Mouse (Mus musculus) myocyte (in vitro differentiated cells): Measurements from ENCODE around the gene Sel1l.

Experiments
- E2F4 ChIP-seq: IDR thresholded peaks from one replicate; pipeline ENCODE4 v1.6.1; 2011; ENCODE audit warnings: mild to moderate bottlenecking, control low read depth, moderate library complexity; ENCODE audit not compliant: insufficient read depth
- MYOD1 ChIP-seq, 3 experiments: IDR thresholded peaks; one replicate each; pipeline ENCODE4 v1.6.1; 2011; ENCODE audit warnings: control low read depth in 2 of 3, low read depth in 2 of 3, mild to moderate bottlenecking in 2 of 3, moderate library complexity in 1 of 3; ENCODE audit not compliant: insufficient read length in 2 of 3, control insufficient read depth in 1 of 3
- POLR2A ChIP-seq: IDR thresholded peaks from one replicate; pipeline ENCODE4 v1.6.1; 2011; ENCODE audit warnings: low read depth, mild to moderate bottlenecking, control low read depth, moderate library complexity; ENCODE audit not compliant: insufficient read length
- SRF ChIP-seq: IDR thresholded peaks from one replicate; pipeline ENCODE4 v1.6.1; 2011; ENCODE audit warnings: low read depth; ENCODE audit not compliant: control insufficient read depth, insufficient read length
- USF1 ChIP-seq: IDR thresholded peaks from one replicate; pipeline ENCODE4 v1.6.1; 2011; ENCODE audit warnings: low read depth, mild to moderate bottlenecking, control low read depth, moderate library complexity

DNA sequence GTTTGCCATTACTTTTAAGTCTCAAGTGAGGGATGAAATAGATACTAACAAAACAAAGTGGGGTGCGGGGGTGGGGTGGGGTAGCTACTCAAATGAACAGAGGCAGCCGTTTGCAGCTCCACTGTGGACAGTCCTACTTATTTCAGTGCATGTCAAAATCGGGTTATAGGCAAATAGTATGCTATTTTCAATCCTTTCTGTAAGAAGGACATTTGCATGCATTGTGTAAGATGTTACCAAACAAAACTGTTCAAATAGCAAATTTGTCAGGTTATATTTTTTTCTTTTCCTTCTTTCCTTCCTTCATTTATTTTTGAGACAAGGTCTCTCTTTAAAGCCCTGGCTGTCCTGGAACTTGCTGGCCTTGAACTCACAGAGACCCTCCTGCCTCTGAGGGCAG, 44.7 kb downstream of the Sel1l start:
- TF ChIP-seq USF1 (no peak), POLR2A (no peak), SRF (no peak), E2F4 (no peak), MYOD1 (IDR thresholded peaks at IDR 0.05; ENCODE audit: control insufficient read depth in 1 of 3, insufficient read length in 2 of 3, low read depth in 2 of 3) (no peak)
